Mouse (Mus musculus): ENCODE measurements around the gene Slc7a6os. TPM values are rescaled to one million over a fixed set of nuclear protein-coding genes. Genes with fewer than 3 reads are reported as not detected.

Gene Slc7a6os
- total RNA-seq, 2 experiments from 2014 or later = 25.8 to 30.4 TPM

GRCm38 (mm10) chr8:106169017-106169933 lies 41.5 kb downstream of the Slc7a6os start:
- H3K4me3 ChIP-seq = peak overlapping the region; percentile 71
- DNase-seq (ENCODE audit: low spot score in 2 of 2) = peak in 1 of 2 experiments; percentile 47

GRCm38 (mm10) chr8:106168356-106169016 lies 42.2 kb downstream of the Slc7a6os start, which contains the start of gene Slc7a6:
Gene Slc7a6 (plus strand): TSS chr8:106168857.
- TF ChIP-seq CTCF (conservative IDR thresholded peaks at IDR 0.05) = peak; percentile 50
- peak; percentile 79 to 89 for DNase-seq (ENCODE audit: low spot score in 2 of 2)
- peak within 1 kb of the TSS; percentile 90 for H3K27ac ChIP-seq

More at GRCm38 (mm10) chr8:106169017-106169933, 41.5 kb downstream of the Slc7a6os start:
- TF ChIP-seq CTCF (conservative IDR thresholded peaks at IDR 0.05) = no peak
- H3K27ac ChIP-seq = peak overlapping the region; percentile 90

DNA sequence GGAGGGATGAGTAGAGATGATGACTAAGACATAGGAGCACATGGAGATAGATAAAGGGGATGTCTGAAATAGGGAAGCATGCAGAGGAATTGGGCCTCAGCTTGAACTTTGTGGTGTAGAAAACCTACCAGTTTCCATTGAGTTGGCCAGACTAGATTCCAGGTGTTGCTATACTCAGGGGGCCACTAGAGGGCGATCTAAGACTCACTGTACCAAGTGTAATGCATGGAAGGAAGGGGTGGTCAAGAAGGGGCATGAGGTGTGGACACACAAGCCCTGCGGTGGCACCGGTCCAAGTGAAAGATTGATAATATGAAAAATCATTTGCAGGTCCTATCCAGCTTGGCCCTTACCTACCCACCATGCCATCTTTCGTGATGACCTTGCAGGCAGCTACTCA lies 45.3 kb downstream of the Slc7a6os start:
- DNase-seq (ENCODE audit: low spot score in 2 of 2) = peak; percentile 66 to 81
- no peak overlapping the region for H3K4me3 ChIP-seq
- peak; percentile 92 for TF ChIP-seq CTCF (conservative IDR thresholded peaks at IDR 0.05)
- no peak overlapping the region for H3K27ac ChIP-seq

More at GRCm38 (mm10) chr8:106168356-106169016, 42.2 kb downstream of the Slc7a6os start, which contains the start of gene Slc7a6:
- peak within 1 kb of the TSS; percentile 71 for H3K4me3 ChIP-seq

GRCm38 (mm10) chr8:106163251-106163650 lies 47.5 kb downstream of the Slc7a6os start:
- no peak overlapping the region for H3K27ac ChIP-seq
- no peak for DNase-seq (ENCODE audit: low spot score in 2 of 2)

DNA sequence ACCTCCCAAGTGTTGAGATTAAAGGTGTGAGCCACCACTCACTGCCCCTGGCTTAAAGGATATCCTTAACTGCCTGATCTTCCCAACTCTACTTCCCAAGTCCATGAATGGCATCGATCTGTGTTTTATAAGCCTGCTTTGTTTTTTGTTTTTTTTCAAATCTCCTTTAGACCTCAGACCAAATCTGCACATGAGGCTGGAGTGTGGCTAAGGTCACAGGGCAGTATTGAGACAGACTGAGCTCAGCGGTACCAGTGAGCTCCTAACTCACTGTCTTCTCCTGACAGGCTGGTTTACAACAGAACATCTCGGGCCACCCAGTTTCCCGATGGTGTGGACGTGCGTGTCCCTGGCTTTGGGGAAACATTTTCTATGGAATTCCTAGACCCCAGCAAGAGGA lies 50.9 kb downstream of the Slc7a6os start:
- Histone ChIP-seq H3K27ac (no peak overlapping the region), H3K4me3 (no peak overlapping the region)
- no peak for TF ChIP-seq CTCF (conservative IDR thresholded peaks at IDR 0.05)
- no peak for DNase-seq (ENCODE audit: low spot score in 2 of 2)

More at GRCm38 (mm10) chr8:106163251-106163650, 47.5 kb downstream of the Slc7a6os start:
- no peak for TF ChIP-seq CTCF (conservative IDR thresholded peaks at IDR 0.05)
- no peak overlapping the region for H3K4me3 ChIP-seq

DNA sequence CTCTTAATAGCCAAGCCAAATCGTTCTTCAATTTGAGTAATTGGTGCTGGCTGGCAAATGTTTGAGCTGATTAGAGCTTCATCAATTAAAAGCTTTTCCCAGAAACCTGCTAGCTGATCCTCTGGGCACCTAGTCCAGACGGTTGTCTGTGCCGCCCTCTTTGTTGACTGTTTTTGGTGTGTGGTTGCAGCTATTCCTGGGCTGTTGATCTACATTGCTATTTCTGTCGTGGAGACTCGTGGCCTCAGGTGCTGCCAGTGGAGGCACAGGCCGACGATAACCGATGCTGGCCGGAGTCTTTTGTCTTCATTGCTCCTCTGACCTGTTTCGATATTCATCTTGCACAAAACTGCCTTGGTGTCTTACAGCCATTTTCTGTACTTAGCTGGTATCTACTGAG lies 52.4 kb downstream of the Slc7a6os start:
- TF ChIP-seq CTCF (conservative IDR thresholded peaks at IDR 0.05) = no peak
- Histone ChIP-seq H3K4me3 (no peak overlapping the region), H3K27ac (no peak overlapping the region)
- no peak for DNase-seq (ENCODE audit: low spot score in 2 of 2)

GRCm38 (mm10) chr8:106157419-106157818 lies 53.3 kb downstream of the Slc7a6os start:
- TF ChIP-seq CTCF (conservative IDR thresholded peaks at IDR 0.05) = no peak
- H3K27ac ChIP-seq = no peak overlapping the region
- DNase-seq (ENCODE audit: low spot score in 2 of 2) = no peak
- no peak overlapping the region for H3K4me3 ChIP-seq

DNA sequence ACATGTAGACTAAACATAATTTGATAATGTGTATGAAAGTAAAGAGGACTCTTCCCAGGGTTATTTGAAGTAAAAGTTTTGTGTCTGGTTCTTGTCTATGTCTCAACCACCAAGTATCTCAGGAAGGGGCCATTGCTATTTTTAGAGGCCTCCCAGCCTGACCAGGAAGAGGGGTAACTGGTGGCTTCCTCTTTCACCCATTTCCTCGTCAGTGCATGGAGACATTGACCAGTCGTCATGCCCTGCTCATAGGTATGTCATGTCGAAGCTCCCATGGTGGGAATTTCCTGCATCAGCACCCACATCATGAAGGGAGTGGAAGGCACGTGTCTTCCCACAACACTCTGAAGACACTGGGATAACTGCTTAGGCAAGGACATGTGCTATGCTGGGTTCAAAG lies 57.9 kb downstream of the Slc7a6os start:
- H3K27ac ChIP-seq = peak overlapping the region; percentile 51; the same call in 1 of the 2 replicates
- TF ChIP-seq CTCF (conservative IDR thresholded peaks at IDR 0.05) = no peak
- no peak for DNase-seq (ENCODE audit: low spot score in 2 of 2)
- H3K4me3 ChIP-seq = no peak overlapping the region

- peak overlapping the region; percentile 94 for H3K27ac ChIP-seq
- no peak for DNase-seq (ENCODE audit: low spot score in 2 of 2)
- TF ChIP-seq CTCF (conservative IDR thresholded peaks at IDR 0.05) = no peak
- peak overlapping the region; percentile 93 for H3K4me3 ChIP-seq
Measured at GRCm38 (mm10) chr8:106151041-106151440, 59.7 kb downstream of the Slc7a6os start.

Other genes starting within 250 kb of the Slc7a6os start
- 10 to 100 TPM; 19.4 to 26.6 TPM for gene Slc12a4, start 244.8 kb downstream of the Slc7a6os start, total RNA-seq (2021)
- gene Dpep3, start 231.5 kb downstream of the Slc7a6os start, total RNA-seq (2021) = not detected
- gene Dus2, start 219.6 kb downstream of the Slc7a6os start, total RNA-seq (2021) = 10 to 100 TPM; 21.0 TPM
- gene Dpep2nb, start 205.0 kb downstream of the Slc7a6os start, total RNA-seq (2021) = not detected
- gene Ddx28, start 199.1 kb downstream of the Slc7a6os start, total RNA-seq (2021) = 10 to 100 TPM; 12.4 to 14.0 TPM
- 10 to 100 TPM; 12.4 to 12.7 TPM for gene Nfatc3, start 152.1 kb downstream of the Slc7a6os start, total RNA-seq (2021)
- gene Esrp2, start 74.0 kb downstream of the Slc7a6os start, total RNA-seq (2021) = under 1 TPM; 0.39 to 0.67 TPM
- gene Pla2g15, start 60.5 kb downstream of the Slc7a6os start, total RNA-seq (2021) = 10 to 100 TPM; 21.7 to 21.8 TPM
- 10 to 100 TPM; 24.6 to 26.7 TPM for gene Slc7a6, start 42.1 kb downstream of the Slc7a6os start, total RNA-seq (2021)
- gene Prmt7, start within 50 bp of the Slc7a6os start, total RNA-seq (2021) = 10 to 100 TPM; 34.2 to 38.2 TPM
- 10 to 100 TPM; 74.2 to 75.8 TPM for gene Smpd3, start 127.1 kb upstream of the Slc7a6os start, total RNA-seq (2021)
- gene Zfp90, start 204.4 kb upstream of the Slc7a6os start, total RNA-seq (2021) = 10 to 100 TPM; 10.6 to 12.9 TPM